ENCODE assay signal across 9 mouse cellular contexts in the genomic region with DNA sequence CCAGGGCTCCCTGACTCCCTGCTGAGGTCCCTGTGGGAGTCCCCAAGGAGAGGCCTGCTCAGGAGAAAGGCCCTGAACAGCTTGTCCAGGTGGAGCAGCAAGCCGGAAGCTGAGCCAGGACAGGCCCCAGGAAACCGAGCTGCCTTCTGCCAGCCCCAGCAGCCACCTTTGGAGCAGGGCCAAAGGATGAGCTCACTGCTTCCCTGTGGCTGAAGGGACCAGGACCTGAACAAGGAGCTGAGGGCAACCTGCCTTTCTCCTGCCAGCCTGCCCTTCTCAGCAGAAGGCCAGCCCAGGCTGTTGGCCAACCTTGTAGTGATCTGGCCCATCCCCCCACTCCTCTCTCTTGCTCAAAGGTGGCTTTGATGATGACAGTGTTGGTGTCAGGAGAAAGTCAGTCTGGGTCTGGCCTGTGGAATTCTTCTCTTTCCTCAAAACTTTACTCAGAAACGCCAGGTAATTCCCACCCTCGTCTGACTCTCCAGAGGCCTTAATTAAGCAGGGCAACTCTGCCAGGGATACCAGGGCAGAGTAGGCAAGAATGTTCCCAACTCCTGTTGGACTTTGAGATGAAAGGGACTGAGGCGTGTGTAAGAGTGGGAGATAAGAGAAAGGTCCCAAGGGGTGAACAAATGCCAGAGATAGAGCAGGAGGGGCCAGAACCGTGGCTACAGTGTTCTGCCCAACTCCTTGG. TPM values are rescaled to one million over a fixed set of nuclear protein-coding genes. Genes with fewer than 3 reads are reported as not detected.
DNase-seq lines count a peak whose midpoint lies in the region; ATAC-seq and TF ChIP-seq lines count a peak whose summit lies in the region.
"Had no signal": no experiment of that assay in that cellular context is flagged by ENCODE, and none has a peak within 500 bp of the region (broad histone marks: within the 10 kb centered on the region; RNA-seq: fewer than 3 reads in every experiment).

No protein-coding gene starts in this region.

- TF ChIP-seq POLR2A in brain, embryonic 14.5 days (IDR thresholded peaks at IDR 0.05; ENCODE audit: borderline replicate concordance, extremely low read depth, insufficient read depth, insufficient read length, poor library complexity, severe bottlenecking) = no peak

- no peak for ATAC-seq in monocyte, adult 5-6 weeks (replicated peaks; ENCODE audit: insufficient number of reproducible peaks, low FRiP score, low TSS enrichment, poor library complexity, severe bottlenecking)

- DNase-seq in ovary, adult 18-20 months (ENCODE audit: low spot score) = peak; percentile 36
- no peak for DNase-seq in ovary, postnatal 10 days (ENCODE audit: low spot score)
- peak; percentile 40 for DNase-seq in brain, embryonic 14.5 days (ENCODE audit: low read depth)
- DNase-seq in heart, postnatal 4 days = peak; percentile 64
- DNase-seq in testis, postnatal 10 days (ENCODE audit: low spot score) = peak; percentile 75
- DNase-seq in frontal cortex, postnatal 25 days (ENCODE audit: low spot score in 2 of 2) = no peak

- TF ChIP-seq CTCF in brain, embryonic 14.5 days (IDR thresholded peaks at IDR 0.05; ENCODE audit: borderline replicate concordance, extremely low read depth, insufficient read depth, insufficient read length) = no peak

RNA-seq across cellular contexts. Expression of a gene that starts 13.8 kb away (rescaled TPM):
- polyA plus RNA-seq in brain, embryonic 14.5 days (2012; rRNA removed) = 21.5 and 26.5 TPM in 2 replicates
- 10 to 100 TPM; 11.0 to 11.5 TPM for total RNA-seq in heart, postnatal 4 days (2021)
- 8.5 to 10.6 TPM (median 9.7 TPM) in 3 replicates for total RNA-seq in monocyte, adult 5-6 weeks (2017)

RNA-seq across cellular contexts. Expression of a gene that starts 21.3 kb away (rescaled TPM):
- polyA plus RNA-seq in brain, embryonic 14.5 days (2012; rRNA removed) = 88.8 and 100.0 TPM in 2 replicates
- total RNA-seq in heart, postnatal 4 days (2021) = 10 to 100 TPM; 86.4 to 95.7 TPM
- total RNA-seq in monocyte, adult 5-6 weeks (2017) = 38.9 to 84.9 TPM (median 83.4 TPM) in 3 replicates

RNA-seq across cellular contexts. Expression of a gene that starts 29.3 kb away (rescaled TPM):
- polyA plus RNA-seq in brain, embryonic 14.5 days (2012; rRNA removed) = 0.04 TPM in 2 replicates
- not detected for total RNA-seq in heart, postnatal 4 days (2021)
- not detected in 3 replicates for total RNA-seq in monocyte, adult 5-6 weeks (2017)
- total RNA-seq: adrenal gland, postnatal 4 days; layer of hippocampus, adult 8-10 months had no signal

RNA-seq across cellular contexts. Expression of a gene that starts 30.2 kb away (rescaled TPM):
- polyA plus RNA-seq in brain, embryonic 14.5 days (2012; rRNA removed) = 65.2 and 81.3 TPM in 2 replicates
- under 1 TPM; 0.07 TPM for total RNA-seq in heart, postnatal 4 days (2021)
- total RNA-seq in monocyte, adult 5-6 weeks (2017) = 0.10 TPM in 1 of 3 replicates, not detected in the others

RNA-seq across cellular contexts. Expression of a gene that starts 54.5 kb away (rescaled TPM):
- polyA plus RNA-seq in brain, embryonic 14.5 days (2012; rRNA removed) = 2.4 and 3.1 TPM in 2 replicates
- 1 to 10 TPM; 5.6 to 8.0 TPM for total RNA-seq in heart, postnatal 4 days (2021)
- not detected in 3 replicates for total RNA-seq in monocyte, adult 5-6 weeks (2017)

Comparison
In these comparisons a context has a peak if more than half of its experiments do, and no peak if none do; other contexts are left out.
1. DNase-seq: peak in ovary, adult 18-20 months (single experiment), brain, embryonic 14.5 days (single experiment), heart, postnatal 4 days (single experiment) and testis, postnatal 10 days (single experiment); none in ovary, postnatal 10 days (single experiment) and frontal cortex, postnatal 25 days (0 of 2).